Mouse (Mus musculus): ENCODE measurements at regions not wholly inside any gene's neighbourhood (a gene's known extent, or its start where the extent isn't known, plus 50 kb on each side); places are given as distances from the start of the nearest gene placed in this dataset.

GRCm38 (mm10) chr10:66935731-66936130 is 160.2 kb upstream of the Jmjd1c start:
- TF ChIP-seq CTCF (IDR thresholded peaks at IDR 0.05; ENCODE audit: low read depth) (no peak), EP300 (IDR thresholded peaks at IDR 0.05; ENCODE audit: low read depth) (no peak)
